ENCODE assay signal across 15 mouse cellular contexts in genomic region chr19:30393791-30394190, GRCm38 (mm10).
"Had no signal": no experiment of that assay in that cellular context is flagged by ENCODE, and none has a peak within 500 bp of the region (broad histone marks: within the 10 kb centered on the region; RNA-seq: fewer than 3 reads in every experiment).

No protein-coding gene starts in this region.

- H3K9ac ChIP-seq: limb, embryonic 13.5 days; liver, embryonic 15.5 days; midbrain, embryonic 13.5 days had no signal

- H3K4me3 ChIP-seq: layer of hippocampus, adult 2 months; limb, embryonic 13.5 days; liver, embryonic 15.5 days; megakaryocyte, embryonic 14.5 days; midbrain, embryonic 13.5 days had no signal

- H3K36me3 ChIP-seq: limb, embryonic 13.5 days; liver, embryonic 15.5 days; midbrain, embryonic 13.5 days had no signal

- ATAC-seq: midbrain, embryonic 13.5 days had no signal

- H3K9me3 ChIP-seq: limb, embryonic 13.5 days; liver, embryonic 15.5 days; midbrain, embryonic 13.5 days had no signal

- H3K4me1 ChIP-seq: liver, embryonic 15.5 days; megakaryocyte, embryonic 14.5 days; midbrain, embryonic 13.5 days had no signal

- H3K4me2 ChIP-seq: limb, embryonic 13.5 days; liver, embryonic 15.5 days; midbrain, embryonic 13.5 days had no signal

- H3K27me3 ChIP-seq: limb, embryonic 13.5 days; liver, embryonic 15.5 days; midbrain, embryonic 13.5 days had no signal

- H3K27ac ChIP-seq: layer of hippocampus, adult 2 months; limb, embryonic 13.5 days; liver, embryonic 15.5 days; macrophage; midbrain, embryonic 13.5 days; stomach, postnatal 0 days had no signal

- DNase-seq: kidney, adult 2 months; kidney, postnatal 10 days; left cerebral cortex, postnatal 4 days; lung, adult 2 months; lung, postnatal 10 days; right cerebral cortex, adult 18-20 months; right cerebral cortex, postnatal 25 days; thymus, postnatal 4 days had no signal
